Mouse (Mus musculus): ENCODE data around the gene Sfxn1. TPM values are rescaled to one million over a fixed set of nuclear protein-coding genes. Genes with fewer than 3 reads are reported as not detected.

Gene Sfxn1
- total and polyA plus RNA-seq, 2 experiments from 2014 or later, result 81.8 to 137 TPM

GRCm38 (mm10) chr13:54091719-54092118 lies 20.1 kb downstream of the Sfxn1 start:
- Histone ChIP-seq H3K27ac (ENCODE audit: low read depth, low read length) (no peak overlapping the region), H3K36me3 (ENCODE audit: insufficient read depth, low read length) (peaks cover 50% of the 10 kb centered on the region), H3K27me3 (ENCODE audit: insufficient read depth, low read length) (no peaks in the 10 kb centered on the region), H3K4me3 (ENCODE audit: low read depth, low read length) (no peak overlapping the region), H3K9ac (replicated peaks; ENCODE audit: low read length, poor library complexity, severe bottlenecking) (no peak overlapping the region), H3K4me1 (ENCODE audit: insufficient read depth, low read length) (no peaks in the 10 kb centered on the region), H3K4me2 (ENCODE audit: low read depth, low read length, poor library complexity, severe bottlenecking) (no peak overlapping the region), H3K9me3 (ENCODE audit: low read length) (no peaks in the 10 kb centered on the region)
- ATAC-seq (ENCODE audit: low FRiP score) (no peak), DNase-seq (ENCODE audit: low spot score) (no peak)
- 78% methylated on average over 6 of the region's 6 CpGs for WGBS
- TF ChIP-seq CTCF (IDR thresholded peaks at IDR 0.05), result peak; percentile 50

DNA sequence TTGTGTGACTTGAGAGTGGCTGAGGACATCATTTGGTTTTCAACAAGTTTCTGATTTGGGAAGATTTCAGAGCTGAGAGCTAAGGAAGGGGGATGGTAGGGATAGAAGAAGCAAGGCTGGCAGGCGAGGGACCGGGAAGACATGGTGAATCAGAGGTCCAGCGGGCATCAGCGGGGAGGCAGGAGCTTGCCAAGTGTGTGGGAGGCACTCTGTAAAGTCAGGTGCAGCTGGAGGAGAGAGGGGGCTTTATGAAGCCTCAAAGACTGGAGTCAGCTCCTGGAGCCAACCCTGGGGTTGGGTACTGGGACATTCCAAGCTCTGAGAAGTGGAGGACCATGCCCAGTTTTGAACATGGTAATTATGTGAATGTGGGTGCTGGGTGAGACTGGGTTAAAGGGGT lies 22.7 kb downstream of the Sfxn1 start:
- no peak for TF ChIP-seq CTCF (IDR thresholded peaks at IDR 0.05)
- Histone ChIP-seq H3K4me1 (ENCODE audit: insufficient read depth, low read length) (no peaks in the 10 kb centered on the region), H3K9ac (replicated peaks; ENCODE audit: low read length, poor library complexity, severe bottlenecking) (no peak overlapping the region), H3K4me2 (ENCODE audit: low read depth, low read length, poor library complexity, severe bottlenecking) (no peak overlapping the region), H3K9me3 (ENCODE audit: low read length) (no peaks in the 10 kb centered on the region), H3K27me3 (ENCODE audit: insufficient read depth, low read length) (no peaks in the 10 kb centered on the region), H3K4me3 (ENCODE audit: low read depth, low read length) (no peak overlapping the region), H3K27ac (ENCODE audit: low read depth, low read length) (no peak overlapping the region), H3K36me3 (ENCODE audit: insufficient read depth, low read length) (peaks cover 47% of the 10 kb centered on the region)
- peak; percentile 12 for DNase-seq (ENCODE audit: low spot score)
- ATAC-seq (ENCODE audit: low FRiP score), result no peak
- WGBS, result 80% methylated on average over 4 of the region's 4 CpGs

- Histone ChIP-seq H3K36me3 (ENCODE audit: insufficient read depth, low read length) (peaks cover 42% of the 10 kb centered on the region), H3K9ac (replicated peaks; ENCODE audit: low read length, poor library complexity, severe bottlenecking) (no peak overlapping the region)
Measured at GRCm38 (mm10) chr13:54094963-54095362, 23.3 kb downstream of the Sfxn1 start.

GRCm38 (mm10) chr13:54095721-54096120 lies 24.1 kb downstream of the Sfxn1 start:
- Histone ChIP-seq H3K27me3 (ENCODE audit: insufficient read depth, low read length) (no peaks in the 10 kb centered on the region), H3K27ac (ENCODE audit: low read depth, low read length) (no peak overlapping the region), H3K4me1 (ENCODE audit: insufficient read depth, low read length) (no peaks in the 10 kb centered on the region), H3K36me3 (ENCODE audit: insufficient read depth, low read length) (peaks cover 41% of the 10 kb centered on the region), H3K9ac (replicated peaks; ENCODE audit: low read length, poor library complexity, severe bottlenecking) (no peak overlapping the region), H3K9me3 (ENCODE audit: low read length) (no peaks in the 10 kb centered on the region), H3K4me2 (ENCODE audit: low read depth, low read length, poor library complexity, severe bottlenecking) (no peak overlapping the region), H3K4me3 (ENCODE audit: low read depth, low read length) (no peak overlapping the region)
- no peak for TF ChIP-seq CTCF (IDR thresholded peaks at IDR 0.05)
- WGBS, result 86% methylated on average over 8 of the region's 8 CpGs
- ATAC-seq (ENCODE audit: low FRiP score) (no peak), DNase-seq (ENCODE audit: low spot score) (no peak)

More at GRCm38 (mm10) chr13:54094963-54095362, 23.3 kb downstream of the Sfxn1 start:
- Histone ChIP-seq H3K9me3 (ENCODE audit: low read length) (no peaks in the 10 kb centered on the region), H3K27ac (ENCODE audit: low read depth, low read length) (no peak overlapping the region), H3K27me3 (ENCODE audit: insufficient read depth, low read length) (no peaks in the 10 kb centered on the region), H3K4me3 (ENCODE audit: low read depth, low read length) (no peak overlapping the region), H3K4me2 (ENCODE audit: low read depth, low read length, poor library complexity, severe bottlenecking) (no peak overlapping the region), H3K4me1 (ENCODE audit: insufficient read depth, low read length) (no peaks in the 10 kb centered on the region)
- no peak for ATAC-seq (ENCODE audit: low FRiP score)
- 74% methylated on average over 6 of the region's 6 CpGs for WGBS
- TF ChIP-seq CTCF (IDR thresholded peaks at IDR 0.05), result no peak
- DNase-seq (ENCODE audit: low spot score), result peak; percentile 44

GRCm38 (mm10) chr13:54097227-54097626 lies 25.6 kb downstream of the Sfxn1 start:
- no peak for DNase-seq (ENCODE audit: low spot score)
- H3K27ac ChIP-seq (ENCODE audit: low read depth, low read length), result no peak overlapping the region
- H3K4me3 ChIP-seq (ENCODE audit: low read depth, low read length), result no peak overlapping the region
- H3K4me1 ChIP-seq (ENCODE audit: insufficient read depth, low read length), result no peaks in the 10 kb centered on the region
- no peak for ATAC-seq (ENCODE audit: low FRiP score)
- H3K36me3 ChIP-seq (ENCODE audit: insufficient read depth, low read length), result peaks cover 33% of the 10 kb centered on the region
- no peak overlapping the region for H3K4me2 ChIP-seq (ENCODE audit: low read depth, low read length, poor library complexity, severe bottlenecking)
- no peaks in the 10 kb centered on the region for H3K9me3 ChIP-seq (ENCODE audit: low read length)
- WGBS, result 95% methylated on average over 4 of the region's 4 CpGs
- no peak for TF ChIP-seq CTCF (IDR thresholded peaks at IDR 0.05)
- no peaks in the 10 kb centered on the region for H3K27me3 ChIP-seq (ENCODE audit: insufficient read depth, low read length)
- H3K9ac ChIP-seq (replicated peaks; ENCODE audit: low read length, poor library complexity, severe bottlenecking), result no peak overlapping the region

DNA sequence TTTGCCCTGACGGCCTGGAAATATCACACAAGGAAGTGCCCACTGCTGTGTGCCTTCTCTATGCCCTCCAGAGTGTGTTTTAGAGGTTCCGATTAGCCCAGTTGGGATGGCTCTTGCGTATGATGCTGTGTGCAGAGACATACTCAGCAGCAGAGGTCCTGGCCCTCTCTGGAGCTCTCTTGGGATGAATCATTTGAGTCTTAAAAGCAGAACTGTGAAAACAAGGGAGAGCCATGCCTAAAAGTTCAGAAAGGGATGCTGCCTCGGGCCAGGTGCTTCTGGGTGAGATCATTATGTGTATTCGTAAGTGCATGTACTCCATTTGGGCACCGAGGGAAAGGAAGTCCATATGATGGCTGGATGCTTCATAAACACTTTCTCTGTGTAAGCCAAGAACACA lies 26.1 kb downstream of the Sfxn1 start:
- H3K27me3 ChIP-seq (ENCODE audit: insufficient read depth, low read length), result no peaks in the 10 kb centered on the region
- no peak overlapping the region for H3K27ac ChIP-seq (ENCODE audit: low read depth, low read length)
- no peak for DNase-seq (ENCODE audit: low spot score)
- no peak for ATAC-seq (ENCODE audit: low FRiP score)
- no peak overlapping the region for H3K9ac ChIP-seq (replicated peaks; ENCODE audit: low read length, poor library complexity, severe bottlenecking)
- H3K9me3 ChIP-seq (ENCODE audit: low read length), result no peaks in the 10 kb centered on the region
- H3K36me3 ChIP-seq (ENCODE audit: insufficient read depth, low read length), result peaks cover 27% of the 10 kb centered on the region
- WGBS, result 93% methylated on average over 6 of the region's 6 CpGs
- no peak for TF ChIP-seq CTCF (IDR thresholded peaks at IDR 0.05)
- H3K4me3 ChIP-seq (ENCODE audit: low read depth, low read length), result no peak overlapping the region
- no peaks in the 10 kb centered on the region for H3K4me1 ChIP-seq (ENCODE audit: insufficient read depth, low read length)
- H3K4me2 ChIP-seq (ENCODE audit: low read depth, low read length, poor library complexity, severe bottlenecking), result no peak overlapping the region
